Mouse (Mus musculus) kidney, postnatal 0 days (tissue): ENCODE results near the gene Ube2h. TPM values are rescaled to one million over a fixed set of nuclear protein-coding genes. Genes with fewer than 3 reads are reported as not detected.
"Not testable (repeated sequence)": the region's sequence is repeated elsewhere in the genome, so short reads cannot be mapped to it uniquely, and the experiment has no call there.

Source experiments
- ATAC-seq: fragments of 200-750 bp; cut with Nextera tagmentation; replicated peaks from 2 replicates; pipeline ENCODE4 v1.8.0; 2017; ENCODE audit warnings: low read depth, moderate number of reproducible peaks, moderate TSS enrichment, moderate library complexity; ENCODE audit not compliant: low FRiP score
- DNase-seq: peaks from one replicate; pipeline ENCODE4 v3.0.0-alpha.2; 2016; ENCODE audit warnings: low spot score
- H3K27ac ChIP-seq: fragments of 300-500 bp; sonication (generic); 2 replicates; pipeline ENCODE4 v1.5.1; 2014; ENCODE audit warnings: mild to moderate bottlenecking
- H3K27me3 ChIP-seq: fragments of 300-500 bp; sonication (generic); 2 replicates; pipeline ENCODE4 v1.6.1; 2014; ENCODE audit warnings: low read length, mixed read lengths; ENCODE audit not compliant: insufficient read depth
- H3K36me3 ChIP-seq: fragments of 300-500 bp; sonication (generic); 2 replicates; pipeline ENCODE4 v1.6.1; 2014; ENCODE audit warnings: low read length, mixed read lengths; ENCODE audit not compliant: insufficient read depth
- H3K4me1 ChIP-seq: fragments of 300-500 bp; sonication (generic); replicated peaks from 2 replicates; pipeline ENCODE4 v1.6.1; 2014; ENCODE audit warnings: antibody characterized with exemption, low read length, mixed read lengths; ENCODE audit not compliant: insufficient read depth
- H3K4me2 ChIP-seq: fragments of 300-500 bp; sonication (generic); 2 replicates; pipeline ENCODE4 v1.6.1; 2014; ENCODE audit warnings: mild to moderate bottlenecking, low read length, moderate library complexity, mixed read lengths
- H3K4me3 ChIP-seq: fragments of 300-500 bp; sonication (generic); replicated peaks from 2 replicates; pipeline ENCODE4 v1.5.1; 2014; ENCODE audit warnings: low read depth, low read length
- H3K9ac ChIP-seq: fragments of 300-500 bp; sonication (generic); 2 replicates; pipeline ENCODE4 v1.6.1; 2014; ENCODE audit warnings: low read depth, low read length
- H3K9me3 ChIP-seq: fragments of 300-500 bp; sonication (generic); replicated peaks from 2 replicates; pipeline ENCODE4 v1.6.1; 2016; ENCODE audit warnings: low read length, inconsistent platforms, mixed read lengths
- CTCF ChIP-seq: IDR thresholded peaks from 2 replicates; pipeline ENCODE4 v1.5.1; 2016; ENCODE audit warnings: antibody characterized with exemption, low read depth, mild to moderate bottlenecking, moderate library complexity
- WGBS: fragments of 180-500 bp; shearing (Covaris S2); extraction: QIAGEN DNeasy Blood & Tissue Kit; methylation state at CpG from one replicate; pipeline ENCODE4 v1.1.7; 2014; 5-methylcytosine and 5-hydroxymethylcytosine counted together
- polyA plus RNA-seq: library from polyadenylated mRNA; unstranded; fragments of >200 nt; fragmentation: Nextera tagmentation; extraction: Ambion mirVana; gene quantifications from 2 replicates; pipeline ENCODE4 v1.2.1, GENCODE M21; 2015

Ube2h gene
- polyA plus RNA-seq, 1 experiment from 2014 or later: 38.2 TPM

DNA sequence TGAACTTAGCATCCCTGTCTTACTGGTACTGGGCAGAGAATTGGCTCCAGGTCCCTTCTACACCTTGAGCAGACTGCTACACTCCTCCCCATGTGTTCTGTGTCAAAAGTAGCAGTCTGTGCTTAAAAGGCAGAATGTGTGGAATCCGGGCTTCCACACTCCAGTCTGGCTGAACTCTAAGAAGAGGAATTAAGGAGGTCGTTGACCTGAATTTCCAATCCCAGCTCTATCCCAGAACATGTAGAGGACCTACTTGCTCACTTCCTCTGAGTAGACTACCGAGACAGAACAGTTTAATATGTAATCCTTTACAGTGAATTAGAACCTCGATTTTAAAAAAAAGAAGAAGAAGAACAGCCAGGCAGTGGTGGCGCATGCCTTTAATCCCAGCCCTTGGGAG, 14.9 kb upstream of the Ube2h start:
- no peak for DNase-seq
- H3K4me1 ChIP-seq: no peaks in the 10 kb centered on the region
- no peak overlapping the region for H3K27ac ChIP-seq
- no peak overlapping the region for H3K9ac ChIP-seq
- H3K4me3 ChIP-seq: no peak overlapping the region
- ATAC-seq: no peak
- no peaks in the 10 kb centered on the region for H3K27me3 ChIP-seq
- H3K4me2 ChIP-seq: no peak overlapping the region
- H3K36me3 ChIP-seq: no peaks in the 10 kb centered on the region
- H3K9me3 ChIP-seq: no peaks in the 10 kb centered on the region
- no peak for TF ChIP-seq CTCF
- WGBS: 64% methylated on average over 5 of the region's 5 CpGs

DNA sequence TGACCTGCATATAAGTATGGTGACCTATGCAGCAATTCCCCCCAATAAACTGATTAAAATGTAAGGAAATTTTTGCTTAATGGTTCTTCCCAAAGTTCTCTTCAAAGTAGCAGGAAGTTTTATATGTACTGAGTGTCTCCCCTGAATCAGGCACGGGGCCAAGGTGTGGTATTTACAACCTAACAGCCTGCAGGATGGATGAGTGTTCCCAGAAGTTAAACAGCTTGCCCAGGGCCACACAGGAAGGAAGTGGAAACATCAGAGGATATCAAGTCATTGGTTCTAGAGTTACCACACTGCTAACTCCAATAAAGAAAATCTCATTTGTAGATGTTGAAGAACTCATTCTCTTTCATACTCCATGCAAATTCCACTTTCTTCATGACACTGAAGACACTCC, 7.7 kb upstream of the Ube2h start:
- H3K9me3 ChIP-seq: no peaks in the 10 kb centered on the region
- TF ChIP-seq CTCF: no peak
- ATAC-seq (no peak), DNase-seq (no peak)
- H3K27ac ChIP-seq: no peak overlapping the region
- no peak overlapping the region for H3K9ac ChIP-seq
- H3K4me3 ChIP-seq: no peak overlapping the region
- no peak overlapping the region for H3K4me2 ChIP-seq
- no peaks in the 10 kb centered on the region for H3K27me3 ChIP-seq
- 18% methylated on average over 1 of the region's 1 CpGs for WGBS
- H3K4me1 ChIP-seq: no peaks in the 10 kb centered on the region; the same call in 1 of the 2 replicates
- H3K36me3 ChIP-seq: no peaks in the 10 kb centered on the region

DNA sequence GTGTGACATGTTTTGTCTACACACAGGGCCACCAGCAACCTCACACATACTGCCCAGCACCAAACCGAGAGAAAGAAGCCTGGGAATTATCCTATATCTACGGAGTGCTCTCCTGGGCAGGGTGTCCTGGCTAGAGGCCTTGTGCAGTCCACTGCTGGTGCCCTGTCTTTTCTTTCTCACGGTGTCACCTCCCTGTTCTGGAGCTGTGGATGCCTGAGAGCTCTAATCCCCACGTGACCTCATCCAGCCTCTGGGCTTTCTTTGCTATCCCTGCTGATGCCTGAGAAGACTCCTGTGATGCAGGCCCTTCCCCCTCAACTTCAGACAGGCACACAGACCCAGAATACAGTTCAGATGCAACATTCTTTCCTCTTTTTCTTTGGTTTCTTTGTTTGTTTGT, 4.4 kb upstream of the Ube2h start:
- no peaks in the 10 kb centered on the region for H3K27me3 ChIP-seq
- WGBS: 30% methylated on average over 4 of the region's 4 CpGs
- peak overlapping the region; percentile 21; the same call in 1 of the 2 replicates for H3K27ac ChIP-seq
- DNase-seq (no peak), ATAC-seq (no peak)
- H3K4me1 ChIP-seq: no peaks in the 10 kb centered on the region; the same call in 1 of the 2 replicates
- H3K4me2 ChIP-seq: no peak overlapping the region
- no peaks in the 10 kb centered on the region for H3K9me3 ChIP-seq
- H3K4me3 ChIP-seq: no peak overlapping the region
- no peak overlapping the region for H3K9ac ChIP-seq
- TF ChIP-seq CTCF: no peak
- H3K36me3 ChIP-seq: no peaks in the 10 kb centered on the region

DNA sequence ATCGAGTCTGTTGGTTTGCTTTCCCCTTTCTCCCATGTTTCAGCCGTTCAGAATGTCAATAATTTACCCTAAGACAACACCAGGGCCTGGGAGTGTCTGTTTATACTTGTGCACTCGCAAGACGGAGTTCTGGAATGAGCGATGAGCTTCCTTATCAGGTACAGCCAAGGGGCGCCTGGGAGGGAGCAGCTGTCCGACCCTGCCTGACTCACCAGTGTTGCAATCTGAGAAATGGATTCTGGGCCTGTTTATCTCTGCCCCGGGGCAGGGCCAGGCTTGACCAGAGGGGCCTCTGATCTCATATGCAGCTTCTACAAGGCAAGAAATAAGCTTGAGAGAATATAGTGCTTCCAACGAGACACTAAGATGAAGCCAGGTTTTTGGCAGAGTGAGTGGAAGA, 3.4 kb upstream of the Ube2h start:
- no peak for ATAC-seq
- DNase-seq: peak; percentile 43
- no peak overlapping the region for H3K4me3 ChIP-seq
- H3K27ac ChIP-seq: peak overlapping the region; percentile 21
- no peak overlapping the region for H3K9ac ChIP-seq
- peak overlapping the region; percentile 11; the same call in 1 of the 2 replicates for H3K4me2 ChIP-seq
- H3K27me3 ChIP-seq: no peaks in the 10 kb centered on the region
- no peaks in the 10 kb centered on the region for H3K36me3 ChIP-seq
- TF ChIP-seq CTCF: no peak
- WGBS: 7% methylated on average over 9 of the region's 9 CpGs
- no peaks in the 10 kb centered on the region for H3K9me3 ChIP-seq
- H3K4me1 ChIP-seq: no peaks in the 10 kb centered on the region; the same call in 1 of the 2 replicates

DNA sequence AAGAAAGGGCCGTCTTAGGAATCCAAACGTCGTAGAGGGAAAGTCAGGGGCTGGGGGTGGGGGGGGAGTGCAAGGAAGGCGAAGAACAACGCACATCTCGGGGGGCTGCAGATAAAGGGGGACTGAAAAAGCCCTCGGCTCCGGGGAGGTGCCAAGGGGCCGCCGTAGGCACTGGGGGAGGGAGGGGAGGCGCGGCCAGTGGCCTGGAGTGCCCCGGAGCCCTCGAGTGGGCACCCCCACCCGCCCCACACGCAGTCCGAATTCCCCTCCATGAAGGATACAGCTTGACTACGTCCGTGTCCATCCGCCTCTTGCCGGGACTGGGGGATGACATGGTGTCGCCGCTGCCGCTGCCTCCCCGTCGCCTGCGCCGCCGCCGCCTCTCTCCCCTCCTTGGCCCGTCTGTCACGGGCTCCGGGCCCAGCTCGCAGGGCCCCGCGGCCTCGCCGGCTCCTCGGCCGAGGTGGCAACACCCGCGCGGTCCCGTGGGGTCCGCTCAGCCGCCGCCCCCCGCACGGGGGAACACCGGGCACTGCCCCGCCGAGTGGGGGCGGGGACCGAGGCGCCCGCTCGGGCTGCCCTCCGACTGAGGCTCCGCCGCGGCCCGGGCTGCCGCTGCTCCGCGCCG, 454 bp downstream of the Ube2h start:
- not testable (repeated sequence) for H3K36me3 ChIP-seq, DNase-seq, H3K9me3 ChIP-seq, H3K4me1 ChIP-seq, ATAC-seq, H3K27me3 ChIP-seq
- peak overlapping the region; percentile 78 for H3K4me3 ChIP-seq
- peak overlapping the region; percentile 85 for H3K4me2 ChIP-seq
- H3K27ac ChIP-seq: peak overlapping the region; percentile 93
- 0% methylated on average over 27 of the region's 66 CpGs for WGBS
- peak overlapping the region; percentile 81 for H3K9ac ChIP-seq

DNA sequence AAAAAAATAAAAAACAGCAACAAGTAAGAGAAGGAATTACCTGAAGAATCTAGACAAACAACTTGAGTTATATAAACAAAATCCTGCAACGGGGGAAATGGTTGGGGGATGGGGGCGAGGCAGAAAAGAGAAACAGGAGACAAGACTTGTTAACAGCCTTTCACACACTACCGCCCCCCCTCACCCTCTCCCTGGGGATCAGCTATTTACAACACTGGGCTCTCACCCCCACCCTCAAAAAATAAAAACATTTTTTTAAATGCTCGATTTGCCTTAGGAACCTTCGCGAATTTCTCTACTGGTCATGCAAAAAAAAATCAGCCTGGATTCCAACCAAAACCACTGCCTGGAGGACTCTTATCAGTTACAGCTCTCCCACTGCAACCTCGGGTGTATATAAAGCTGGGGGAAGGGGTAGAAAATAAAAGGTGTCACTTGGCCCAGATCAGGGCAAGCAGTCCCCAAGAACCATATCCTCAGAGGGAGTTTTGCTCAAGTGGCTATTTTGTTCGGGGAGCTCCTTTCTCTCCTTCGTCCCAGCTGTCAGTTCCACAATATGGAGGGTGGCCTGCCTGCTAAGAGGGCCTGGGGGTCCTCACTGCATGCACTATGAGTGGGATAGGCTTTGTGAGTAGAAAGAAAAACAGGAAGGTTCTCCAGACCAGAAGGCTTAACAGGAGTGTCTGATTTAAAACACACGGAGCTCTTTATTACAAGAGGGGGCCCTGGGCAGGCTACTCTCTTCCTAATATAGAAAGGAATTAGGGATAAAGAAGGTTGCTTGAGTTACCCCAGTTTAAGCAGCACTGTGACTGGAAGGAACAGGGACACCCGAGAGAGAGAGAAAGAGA, 1.3 kb downstream of the Ube2h start:
- H3K9ac ChIP-seq: peak overlapping the region; percentile 81
- peak overlapping the region; percentile 85 for H3K4me2 ChIP-seq
- WGBS: 2% methylated on average over 11 of the region's 11 CpGs
- H3K4me1 ChIP-seq: peaks cover 7% of the 10 kb centered on the region
- TF ChIP-seq CTCF: no peak
- DNase-seq (peak; percentile 63), ATAC-seq (no peak)
- no peaks in the 10 kb centered on the region for H3K36me3 ChIP-seq
- H3K9me3 ChIP-seq: no peaks in the 10 kb centered on the region
- H3K4me3 ChIP-seq: peak overlapping the region; percentile 78
- no peaks in the 10 kb centered on the region for H3K27me3 ChIP-seq
- peak overlapping the region; percentile 93 for H3K27ac ChIP-seq
